Mouse (Mus musculus): Measurements from ENCODE around the gene Fgf9. TPM values are rescaled to one million over a fixed set of nuclear protein-coding genes. Genes with fewer than 3 reads are reported as not detected.

The Fgf9 gene
- 0.16 TPM in 1 of 2 replicates, not detected in the other for polyA plus RNA-seq (2011; ENCODE audit: insufficient read depth, insufficient read length, low read depth, missing spikeins)

DNA sequence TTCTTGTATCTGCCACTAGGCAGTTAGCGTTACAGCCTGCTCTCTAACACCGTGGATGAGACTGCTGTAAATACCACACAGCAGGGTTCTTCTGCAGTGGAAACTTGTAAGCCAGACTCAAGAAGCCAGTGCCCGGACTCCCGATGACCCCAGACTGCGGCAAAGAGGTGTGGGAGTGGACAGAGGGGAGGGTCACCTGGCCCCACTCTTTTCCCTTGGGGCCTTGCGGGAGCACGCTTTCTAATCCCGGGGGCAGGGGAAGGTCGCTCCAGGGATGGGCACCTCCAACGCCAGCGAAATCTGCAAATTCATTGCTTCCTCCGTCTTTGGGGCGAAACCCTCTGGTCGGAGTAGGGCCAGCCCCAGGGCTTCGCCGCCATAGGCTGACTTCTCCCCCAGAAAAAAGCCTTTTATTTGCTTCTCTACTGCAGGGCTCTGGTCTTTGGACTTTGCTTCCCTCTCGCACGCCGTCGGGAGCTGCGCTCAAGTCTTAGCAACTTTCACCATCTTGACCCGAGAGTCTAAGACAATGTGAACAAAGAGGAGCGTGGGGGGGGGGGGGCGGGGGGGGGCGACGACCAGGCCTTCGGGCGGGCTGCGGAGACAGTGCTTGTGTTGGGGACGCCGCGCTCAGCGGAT, at the start of gene Fgf9:
Fgf9 (plus strand) TSS at position 67 of the 639 bp plus-strand sequence.
- no peak for TF ChIP-seq POLR2A (IDR thresholded peaks at IDR 0.05; ENCODE audit: insufficient read depth, low read length)
- no peak for TF ChIP-seq EP300 (IDR thresholded peaks at IDR 0.05; ENCODE audit: insufficient read depth, low read depth, low read length)
- TF ChIP-seq CTCF (IDR thresholded peaks at IDR 0.05; ENCODE audit: low read depth, low read length), result no peak
- Histone ChIP-seq H3K27ac (ENCODE audit: insufficient read depth, low read length) (no peak within 1 kb of the TSS), H3K4me1 (ENCODE audit: control insufficient read depth, insufficient read depth, low read length) (no peaks in the 10 kb centered on the region), H3K27me3 (ENCODE audit: control insufficient read depth, insufficient read depth, low read length, poor library complexity, severe bottlenecking) (peaks cover 42% of the 10 kb centered on the region), H3K9me3 (replicated peaks; ENCODE audit: control insufficient read depth, insufficient read depth, low read length, poor library complexity, severe bottlenecking) (no peaks in the 10 kb centered on the region), H3K36me3 (ENCODE audit: control insufficient read depth, insufficient read depth, low read length, poor library complexity, severe bottlenecking) (no peaks in the 10 kb centered on the region), H3K9ac (ENCODE audit: low read depth, poor library complexity, severe bottlenecking) (peak within 1 kb of the TSS; percentile 5), H3K4me3 (ENCODE audit: low read depth, low read length) (peak within 1 kb of the TSS; percentile 65)

DNA sequence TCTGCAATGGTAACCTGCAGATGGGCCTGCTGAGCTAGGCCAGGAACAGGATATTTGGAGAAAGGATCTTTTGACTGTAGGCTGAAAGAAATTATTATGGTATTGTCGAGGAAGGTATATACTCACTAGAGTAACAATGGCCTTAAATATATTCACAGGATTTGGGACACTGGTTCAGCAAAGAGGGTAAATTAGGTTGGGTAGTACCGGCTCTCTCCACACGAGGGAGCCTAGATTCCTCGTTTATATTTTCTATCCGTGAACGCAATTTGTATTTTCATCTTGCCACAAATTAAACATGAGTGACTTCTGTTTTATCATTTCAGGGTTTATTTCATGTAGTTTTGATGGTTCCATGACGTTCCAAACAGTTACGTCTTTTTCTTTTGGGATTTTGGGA, 35.8 kb upstream of the Fgf9 start:
- TF ChIP-seq EP300 (IDR thresholded peaks at IDR 0.05; ENCODE audit: insufficient read depth, low read depth, low read length) (no peak), POLR2A (IDR thresholded peaks at IDR 0.05; ENCODE audit: insufficient read depth, low read length) (no peak), CTCF (IDR thresholded peaks at IDR 0.05; ENCODE audit: low read depth, low read length) (no peak)
- Histone ChIP-seq H3K4me1 (ENCODE audit: control insufficient read depth, insufficient read depth, low read length) (no peaks in the 10 kb centered on the region), H3K36me3 (ENCODE audit: control insufficient read depth, insufficient read depth, low read length, poor library complexity, severe bottlenecking) (no peaks in the 10 kb centered on the region), H3K4me3 (ENCODE audit: low read depth, low read length) (no peak overlapping the region), H3K27me3 (ENCODE audit: control insufficient read depth, insufficient read depth, low read length, poor library complexity, severe bottlenecking) (no peaks in the 10 kb centered on the region), H3K9ac (ENCODE audit: low read depth, poor library complexity, severe bottlenecking) (no peak overlapping the region), H3K27ac (ENCODE audit: insufficient read depth, low read length) (no peak overlapping the region), H3K9me3 (replicated peaks; ENCODE audit: control insufficient read depth, insufficient read depth, low read length, poor library complexity, severe bottlenecking) (no peaks in the 10 kb centered on the region)

DNA sequence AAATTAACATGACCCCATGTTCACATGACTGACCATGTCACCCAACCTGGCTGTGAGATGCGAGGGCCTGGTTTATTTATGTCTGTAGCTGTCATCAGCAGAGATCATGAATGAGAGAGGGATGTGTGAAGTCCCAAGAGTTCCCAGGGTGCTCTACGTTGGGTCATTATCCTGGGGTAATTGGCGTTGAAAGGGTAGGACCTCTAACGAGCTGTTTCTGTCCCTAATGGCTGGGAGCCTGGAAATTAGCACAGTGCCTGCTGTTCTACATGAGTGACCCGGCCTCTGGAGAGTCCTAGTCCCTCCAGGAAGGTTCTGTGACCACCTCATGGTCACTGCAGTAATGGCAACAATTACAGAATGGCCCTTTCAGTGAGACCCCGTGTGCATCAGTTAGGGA, 34.2 kb upstream of the Fgf9 start:
- no peaks in the 10 kb centered on the region for H3K4me1 ChIP-seq (ENCODE audit: control insufficient read depth, insufficient read depth, low read length)
- H3K27ac ChIP-seq (ENCODE audit: insufficient read depth, low read length), result no peak overlapping the region
- H3K27me3 ChIP-seq (ENCODE audit: control insufficient read depth, insufficient read depth, low read length, poor library complexity, severe bottlenecking), result no peaks in the 10 kb centered on the region
- no peaks in the 10 kb centered on the region for H3K36me3 ChIP-seq (ENCODE audit: control insufficient read depth, insufficient read depth, low read length, poor library complexity, severe bottlenecking)
- TF ChIP-seq CTCF (IDR thresholded peaks at IDR 0.05; ENCODE audit: low read depth, low read length) (no peak), EP300 (IDR thresholded peaks at IDR 0.05; ENCODE audit: insufficient read depth, low read depth, low read length) (no peak), POLR2A (IDR thresholded peaks at IDR 0.05; ENCODE audit: insufficient read depth, low read length) (no peak)
- no peak overlapping the region for H3K9ac ChIP-seq (ENCODE audit: low read depth, poor library complexity, severe bottlenecking)
- H3K9me3 ChIP-seq (replicated peaks; ENCODE audit: control insufficient read depth, insufficient read depth, low read length, poor library complexity, severe bottlenecking), result no peaks in the 10 kb centered on the region
- H3K4me3 ChIP-seq (ENCODE audit: low read depth, low read length), result no peak overlapping the region

DNA sequence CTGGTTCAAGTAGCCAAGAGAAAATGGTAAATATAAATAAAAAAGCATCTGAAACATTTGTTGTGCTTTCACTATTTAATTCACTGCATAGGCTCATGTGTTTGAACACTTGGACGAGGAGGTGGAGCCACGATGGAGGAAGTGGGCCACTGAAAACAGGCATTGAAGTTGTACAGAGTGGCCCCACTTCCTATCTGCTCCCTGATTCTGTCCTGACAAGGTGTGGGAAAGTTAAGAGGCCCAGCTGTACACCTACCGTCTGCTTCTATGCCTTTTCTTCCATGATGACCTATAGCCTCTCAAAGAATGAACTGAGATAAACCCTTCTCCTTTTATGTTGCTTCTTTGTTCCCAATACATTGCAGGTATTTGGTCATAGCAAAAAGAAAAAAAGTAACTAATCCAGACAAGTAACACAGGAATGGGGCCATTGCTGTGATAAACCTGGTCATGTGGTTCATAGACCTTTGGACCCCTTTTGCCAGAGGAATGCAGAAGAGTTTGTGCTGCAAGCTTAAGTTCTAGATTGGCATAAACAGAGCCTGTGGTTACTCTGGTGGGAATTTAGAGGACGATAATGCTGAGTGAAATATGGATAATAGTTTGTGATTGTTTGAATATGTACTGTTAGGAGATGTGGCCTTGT, 23.6 kb upstream of the Fgf9 start:
- no peak overlapping the region for H3K4me3 ChIP-seq (ENCODE audit: low read depth, low read length)
- TF ChIP-seq CTCF (IDR thresholded peaks at IDR 0.05; ENCODE audit: low read depth, low read length), result no peak
- TF ChIP-seq POLR2A (IDR thresholded peaks at IDR 0.05; ENCODE audit: insufficient read depth, low read length), result no peak
- no peak for TF ChIP-seq EP300 (IDR thresholded peaks at IDR 0.05; ENCODE audit: insufficient read depth, low read depth, low read length)
- no peaks in the 10 kb centered on the region for H3K36me3 ChIP-seq (ENCODE audit: control insufficient read depth, insufficient read depth, low read length, poor library complexity, severe bottlenecking)
- H3K27ac ChIP-seq (ENCODE audit: insufficient read depth, low read length), result no peak overlapping the region
- H3K4me1 ChIP-seq (ENCODE audit: control insufficient read depth, insufficient read depth, low read length), result no peaks in the 10 kb centered on the region
- peaks cover 12% of the 10 kb centered on the region for H3K9me3 ChIP-seq (replicated peaks; ENCODE audit: control insufficient read depth, insufficient read depth, low read length, poor library complexity, severe bottlenecking)
- H3K27me3 ChIP-seq (ENCODE audit: control insufficient read depth, insufficient read depth, low read length, poor library complexity, severe bottlenecking), result no peaks in the 10 kb centered on the region
- no peak overlapping the region for H3K9ac ChIP-seq (ENCODE audit: low read depth, poor library complexity, severe bottlenecking)

DNA sequence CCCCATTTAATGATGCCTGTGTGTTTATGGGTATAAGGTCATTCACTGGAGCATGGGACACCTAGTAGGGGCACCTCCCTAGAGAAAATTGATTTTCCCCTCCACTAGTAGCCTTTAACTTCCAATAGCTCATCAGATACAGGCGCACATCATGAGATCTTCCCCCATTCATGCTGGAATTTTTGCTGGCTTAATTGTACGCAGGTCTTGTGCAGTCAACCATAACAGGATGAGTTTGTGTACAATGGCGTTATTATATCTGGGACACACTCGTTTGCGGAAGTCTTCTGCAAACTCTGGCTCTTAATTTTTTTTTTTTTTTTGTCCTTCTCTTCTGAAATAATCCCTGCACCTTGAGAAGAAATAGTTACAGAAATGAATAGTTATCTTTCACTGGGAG, 19.7 kb upstream of the Fgf9 start:
- no peak overlapping the region for H3K4me3 ChIP-seq (ENCODE audit: low read depth, low read length)
- H3K9ac ChIP-seq (ENCODE audit: low read depth, poor library complexity, severe bottlenecking), result no peak overlapping the region
- H3K9me3 ChIP-seq (replicated peaks; ENCODE audit: control insufficient read depth, insufficient read depth, low read length, poor library complexity, severe bottlenecking), result peaks cover 19% of the 10 kb centered on the region
- H3K36me3 ChIP-seq (ENCODE audit: control insufficient read depth, insufficient read depth, low read length, poor library complexity, severe bottlenecking), result no peaks in the 10 kb centered on the region
- no peak for TF ChIP-seq POLR2A (IDR thresholded peaks at IDR 0.05; ENCODE audit: insufficient read depth, low read length)
- no peak for TF ChIP-seq EP300 (IDR thresholded peaks at IDR 0.05; ENCODE audit: insufficient read depth, low read depth, low read length)
- no peak for TF ChIP-seq CTCF (IDR thresholded peaks at IDR 0.05; ENCODE audit: low read depth, low read length)
- H3K27me3 ChIP-seq (ENCODE audit: control insufficient read depth, insufficient read depth, low read length, poor library complexity, severe bottlenecking), result no peaks in the 10 kb centered on the region
- H3K4me1 ChIP-seq (ENCODE audit: control insufficient read depth, insufficient read depth, low read length), result no peaks in the 10 kb centered on the region
- H3K27ac ChIP-seq (ENCODE audit: insufficient read depth, low read length), result no peak overlapping the region

DNA sequence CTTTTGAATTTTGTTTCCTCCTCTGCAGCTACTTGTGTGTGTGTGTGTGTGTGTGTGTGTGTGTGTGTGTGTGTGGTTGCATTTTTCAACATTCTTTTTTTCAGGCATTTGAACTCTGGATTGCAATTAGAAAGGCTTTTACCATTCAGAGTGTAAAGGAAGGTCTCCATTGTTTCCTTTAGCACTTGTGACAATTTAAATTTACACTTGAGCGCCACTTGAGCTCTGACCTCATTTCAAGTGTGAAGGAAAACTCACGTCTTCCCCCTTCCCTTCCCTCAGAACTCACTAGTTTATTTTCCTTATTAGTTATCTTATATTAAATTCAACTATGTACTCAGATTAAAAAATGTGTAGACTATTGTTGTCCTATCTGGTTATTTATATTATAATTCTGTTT, 2.8 kb upstream of the Fgf9 start:
- no peak overlapping the region for H3K27ac ChIP-seq (ENCODE audit: insufficient read depth, low read length)
- H3K9ac ChIP-seq (ENCODE audit: low read depth, poor library complexity, severe bottlenecking), result no peak overlapping the region
- no peaks in the 10 kb centered on the region for H3K4me1 ChIP-seq (ENCODE audit: control insufficient read depth, insufficient read depth, low read length)
- peaks cover 19% of the 10 kb centered on the region for H3K27me3 ChIP-seq (ENCODE audit: control insufficient read depth, insufficient read depth, low read length, poor library complexity, severe bottlenecking)
- H3K4me3 ChIP-seq (ENCODE audit: low read depth, low read length), result no peak overlapping the region
- no peaks in the 10 kb centered on the region for H3K9me3 ChIP-seq (replicated peaks; ENCODE audit: control insufficient read depth, insufficient read depth, low read length, poor library complexity, severe bottlenecking)
- no peak for TF ChIP-seq POLR2A (IDR thresholded peaks at IDR 0.05; ENCODE audit: insufficient read depth, low read length)
- no peak for TF ChIP-seq CTCF (IDR thresholded peaks at IDR 0.05; ENCODE audit: low read depth, low read length)
- TF ChIP-seq EP300 (IDR thresholded peaks at IDR 0.05; ENCODE audit: insufficient read depth, low read depth, low read length), result no peak
- H3K36me3 ChIP-seq (ENCODE audit: control insufficient read depth, insufficient read depth, low read length, poor library complexity, severe bottlenecking), result no peaks in the 10 kb centered on the region
